Mouse (Mus musculus) midbrain, postnatal 0 days (tissue): ENCODE measurements around the gene Orm1. TPM values are rescaled to one million over a fixed set of nuclear protein-coding genes. Genes with fewer than 3 reads are reported as not detected.

Experiments used
- ATAC-seq: fragments of 200-750 bp; cut with Nextera tagmentation; 2 replicates; pipeline ENCODE4 v1.8.0; 2017; ENCODE audit warnings: moderate number of reproducible peaks, mild to moderate bottlenecking, moderate TSS enrichment, moderate library complexity; ENCODE audit not compliant: low FRiP score
- DNase-seq: peaks from one replicate; pipeline ENCODE4 v3.0.0-alpha.2; 2015; ENCODE audit warnings: low spot score
- H3K27ac ChIP-seq: fragments of 300-500 bp; sonication (generic); 2 replicates; pipeline ENCODE4 v1.5.1; 2014; ENCODE audit warnings: low read depth, mild to moderate bottlenecking, low read length, mixed read lengths
- H3K27me3 ChIP-seq: fragments of 300-500 bp; sonication (generic); 2 replicates; pipeline ENCODE4 v1.6.1; 2014; ENCODE audit warnings: low read length, control low read depth, mixed read lengths; ENCODE audit not compliant: insufficient read depth
- H3K36me3 ChIP-seq: fragments of 300-500 bp; sonication (generic); 2 replicates; pipeline ENCODE4 v1.6.1; 2014; ENCODE audit warnings: low read length, control low read depth, mixed read lengths; ENCODE audit not compliant: insufficient read depth
- H3K4me1 ChIP-seq: fragments of 300-500 bp; sonication (generic); 2 replicates; pipeline ENCODE4 v1.6.1; 2014; ENCODE audit warnings: mild to moderate bottlenecking, control low read depth, antibody characterized with exemption, low read length, mixed read lengths; ENCODE audit not compliant: insufficient read depth
- H3K4me2 ChIP-seq: fragments of 300-500 bp; sonication (generic); 2 replicates; pipeline ENCODE4 v1.6.1; 2014; ENCODE audit warnings: low read depth, mild to moderate bottlenecking, low read length, mixed read lengths; ENCODE audit not compliant: poor library complexity, severe bottlenecking
- H3K4me3 ChIP-seq: fragments of 300-500 bp; sonication (generic); 2 replicates; pipeline ENCODE4 v1.5.1; 2014; ENCODE audit warnings: low read depth, mild to moderate bottlenecking, low read length, moderate library complexity
- H3K9ac ChIP-seq: fragments of 300-500 bp; sonication (generic); replicated peaks from 2 replicates; pipeline ENCODE4 v1.6.1; 2014; ENCODE audit warnings: mild to moderate bottlenecking, low read length, moderate library complexity, mixed read lengths; ENCODE audit not compliant: poor library complexity, severe bottlenecking
- H3K9me3 ChIP-seq: fragments of 300-500 bp; sonication (generic); 2 replicates; pipeline ENCODE4 v1.6.1; 2016; ENCODE audit warnings: low read length, control low read depth
- CTCF ChIP-seq: IDR thresholded peaks from 2 replicates; pipeline ENCODE4 v1.5.1; 2016; ENCODE audit warnings: antibody characterized with exemption, mild to moderate bottlenecking
- WGBS: fragments of 180-500 bp; shearing (Covaris S2); extraction: QIAGEN DNeasy Blood & Tissue Kit; methylation state at CpG from one replicate; pipeline ENCODE4 v1.1.7; 2014; 5-methylcytosine and 5-hydroxymethylcytosine counted together
- polyA plus RNA-seq: library from polyadenylated mRNA; unstranded; fragments of >200 nt; fragmentation: Nextera tagmentation; extraction: Ambion mirVana; gene quantifications from 2 replicates; pipeline ENCODE4 v1.2.1, GENCODE M21; 2015
- total RNA-seq: library from RNA; depleted of rRNA; stranded (reverse); fragments of >200 nt; gene quantifications from 2 replicates; pipeline ENCODE4 v1.2.3, GENCODE M21; 2014

Gene Orm1
- total and polyA plus RNA-seq, 2 experiments from 2014 or later, result not detected

- H3K27me3 ChIP-seq, result no peaks in the 10 kb centered on the region; the same call in 1 of the 2 replicates
- TF ChIP-seq CTCF, result peak; percentile 85
- no peaks in the 10 kb centered on the region for H3K4me1 ChIP-seq
- no peak overlapping the region for H3K9ac ChIP-seq
- no peak overlapping the region for H3K4me2 ChIP-seq
- no peak overlapping the region for H3K4me3 ChIP-seq
- H3K36me3 ChIP-seq, result no peaks in the 10 kb centered on the region
- peak; percentile 47; the same call in 1 of the 2 replicates for ATAC-seq
- DNase-seq, result peak; percentile 91
- H3K9me3 ChIP-seq, result no peaks in the 10 kb centered on the region
- WGBS, result 33% methylated on average over 21 of the region's 21 CpGs
- H3K27ac ChIP-seq, result no peak overlapping the region
These were observed 36.9 kb upstream of the Orm1 start for GRCm38 (mm10) chr4:63307175-63308062.

GRCm38 (mm10) chr4:63308316-63308715 lies 36.0 kb upstream of the Orm1 start:
- peak; percentile 38; the same call in 1 of the 2 replicates for ATAC-seq
- DNase-seq, result peak; percentile 14
- H3K4me3 ChIP-seq, result no peak overlapping the region
- H3K27me3 ChIP-seq, result no peaks in the 10 kb centered on the region; the same call in 1 of the 2 replicates
- no peaks in the 10 kb centered on the region for H3K4me1 ChIP-seq
- H3K4me2 ChIP-seq, result no peak overlapping the region
- H3K9ac ChIP-seq, result no peak overlapping the region
- no peak for TF ChIP-seq CTCF
- 75% methylated on average over 3 of the region's 3 CpGs for WGBS
- H3K27ac ChIP-seq, result no peak overlapping the region
- no peaks in the 10 kb centered on the region for H3K36me3 ChIP-seq
- no peaks in the 10 kb centered on the region for H3K9me3 ChIP-seq

GRCm38 (mm10) chr4:63310247-63310855 lies 34.0 kb upstream of the Orm1 start:
- H3K4me1 ChIP-seq, result no peaks in the 10 kb centered on the region
- H3K27ac ChIP-seq, result no peak overlapping the region
- no peaks in the 10 kb centered on the region; the same call in 1 of the 2 replicates for H3K27me3 ChIP-seq
- H3K9ac ChIP-seq, result no peak overlapping the region
- ATAC-seq (no peak), DNase-seq (no peak)
- no peak overlapping the region for H3K4me2 ChIP-seq
- H3K36me3 ChIP-seq, result no peaks in the 10 kb centered on the region
- TF ChIP-seq CTCF, result no peak
- no peak overlapping the region for H3K4me3 ChIP-seq
- 71% methylated on average over 10 of the region's 10 CpGs for WGBS
- no peaks in the 10 kb centered on the region for H3K9me3 ChIP-seq

DNA sequence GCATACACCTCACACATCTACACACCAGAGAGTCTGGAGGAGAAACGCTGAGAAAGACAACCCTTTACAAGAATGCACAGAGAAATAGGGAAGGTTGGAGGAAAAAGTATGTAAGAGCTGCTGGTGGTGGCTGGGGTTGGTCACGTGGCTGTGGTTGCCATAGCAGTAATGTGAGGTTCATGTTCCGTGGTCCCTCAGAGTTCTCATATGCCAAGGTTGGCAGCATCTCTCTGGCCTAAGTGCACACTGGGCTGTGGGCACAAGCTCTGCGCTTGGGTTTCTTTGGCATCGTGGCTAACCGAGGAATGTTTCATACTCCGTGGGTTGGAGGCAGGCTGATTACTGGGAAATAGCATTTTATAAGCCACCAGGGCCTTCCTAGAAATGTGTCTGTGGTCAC lies 32.9 kb upstream of the Orm1 start:
- 92% methylated on average over 7 of the region's 7 CpGs for WGBS

DNA sequence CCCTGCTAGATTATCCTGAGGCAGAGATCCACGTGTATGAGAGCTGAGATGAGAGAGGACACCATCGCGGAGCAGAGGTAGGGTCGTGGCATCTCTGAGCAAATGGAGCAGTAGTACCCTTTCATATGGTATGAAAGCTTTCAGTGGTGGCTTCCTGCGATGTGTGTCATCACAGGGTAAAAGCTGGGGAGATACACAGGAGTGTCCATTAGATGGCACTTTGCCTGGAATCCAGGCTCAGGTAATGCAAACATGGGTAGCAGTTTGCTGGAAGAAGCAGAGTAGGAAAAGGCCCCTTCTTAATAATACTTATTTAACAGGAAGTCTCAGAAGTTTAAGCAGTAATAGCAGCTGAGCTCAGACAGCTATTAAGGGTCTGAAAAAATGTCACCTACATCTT lies 30.3 kb upstream of the Orm1 start:
- Histone ChIP-seq H3K27ac (no peak overlapping the region), H3K9me3 (no peaks in the 10 kb centered on the region), H3K4me2 (no peak overlapping the region), H3K4me1 (no peaks in the 10 kb centered on the region), H3K9ac (no peak overlapping the region), H3K4me3 (no peak overlapping the region), H3K36me3 (no peaks in the 10 kb centered on the region), H3K27me3 (no peaks in the 10 kb centered on the region)
- 73% methylated on average over 5 of the region's 5 CpGs for WGBS
- ATAC-seq (no peak), DNase-seq (peak; percentile 51)
- peak; percentile 49 for TF ChIP-seq CTCF

More for the DNA sequence above, 32.9 kb upstream of the Orm1 start:
- Histone ChIP-seq H3K4me2 (no peak overlapping the region), H3K4me3 (no peak overlapping the region), H3K9ac (no peak overlapping the region), H3K9me3 (no peaks in the 10 kb centered on the region), H3K27ac (no peak overlapping the region), H3K4me1 (no peaks in the 10 kb centered on the region), H3K27me3 (no peaks in the 10 kb centered on the region; the same call in 1 of the 2 replicates), H3K36me3 (no peaks in the 10 kb centered on the region)
- DNase-seq (no peak), ATAC-seq (no peak)
- no peak for TF ChIP-seq CTCF
